Mouse (Mus musculus) MN1 (cell line): ENCODE data around the gene Gm14085.

Source experiments
- DNase-seq: peaks from one replicate; pipeline ENCODE4 v3.0.0-alpha.2; 2016; ENCODE audit warnings: low spot score

Gene Gm14085

DNA sequence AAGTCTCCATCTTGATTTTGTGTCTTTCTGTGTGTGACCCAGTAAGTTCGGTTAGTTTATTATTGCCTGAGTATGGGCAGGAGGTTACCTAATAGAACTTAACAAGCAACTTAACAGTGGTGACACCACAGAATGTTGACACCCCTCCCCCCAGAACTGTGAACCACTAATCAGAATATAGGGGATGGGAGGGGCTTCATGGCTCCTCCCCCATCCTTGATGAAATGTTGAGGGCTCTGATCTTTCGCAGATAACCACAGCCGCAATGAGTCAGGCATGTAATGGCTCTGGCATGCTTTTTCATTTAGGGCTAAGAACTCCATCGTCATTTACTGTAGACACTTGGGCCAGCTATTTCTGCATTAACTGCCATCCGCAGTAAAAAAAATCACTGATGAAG lies 76.5 kb downstream of the Gm14085 start:
- no peak for DNase-seq

DNA sequence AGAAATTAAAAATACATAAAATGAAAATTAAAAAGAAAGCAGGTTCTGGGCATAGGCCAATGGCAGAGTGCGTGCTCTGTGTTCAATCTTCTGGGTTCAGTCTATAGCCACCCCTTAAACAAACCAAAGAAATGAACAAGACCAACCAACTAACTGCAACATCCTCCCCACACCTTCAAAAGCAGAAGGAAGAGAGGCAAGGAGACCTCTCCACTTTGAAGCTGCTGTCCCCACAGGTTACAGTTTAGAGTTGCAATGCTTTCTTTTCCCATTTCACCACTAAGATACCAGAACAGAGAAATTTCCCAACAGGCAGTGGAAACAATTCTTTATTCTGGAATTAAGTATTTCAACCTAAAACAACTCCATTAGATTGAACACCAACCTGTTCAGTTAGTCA lies 77.5 kb downstream of the Gm14085 start:
- DNase-seq, result no peak

DNA sequence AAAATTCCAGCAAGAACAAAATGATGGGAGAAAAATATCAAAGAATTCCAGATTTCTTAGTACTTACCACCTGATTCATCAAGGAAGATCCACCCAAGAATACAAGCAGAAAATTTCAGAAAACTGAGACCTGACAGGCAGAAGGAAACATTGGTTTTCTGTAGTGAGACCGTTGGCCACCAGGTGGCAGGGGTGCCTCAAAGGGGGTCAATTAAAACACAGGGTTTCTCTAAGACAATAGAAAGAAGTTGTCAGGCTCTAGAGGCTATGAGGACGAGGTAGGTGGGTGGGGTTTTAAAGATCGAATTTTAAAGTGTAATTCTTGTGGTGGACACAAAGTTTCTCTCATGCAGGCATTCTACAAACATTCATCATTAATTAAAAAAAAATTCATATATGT lies 84.7 kb downstream of the Gm14085 start:
- DNase-seq, result peak; percentile 63

DNA sequence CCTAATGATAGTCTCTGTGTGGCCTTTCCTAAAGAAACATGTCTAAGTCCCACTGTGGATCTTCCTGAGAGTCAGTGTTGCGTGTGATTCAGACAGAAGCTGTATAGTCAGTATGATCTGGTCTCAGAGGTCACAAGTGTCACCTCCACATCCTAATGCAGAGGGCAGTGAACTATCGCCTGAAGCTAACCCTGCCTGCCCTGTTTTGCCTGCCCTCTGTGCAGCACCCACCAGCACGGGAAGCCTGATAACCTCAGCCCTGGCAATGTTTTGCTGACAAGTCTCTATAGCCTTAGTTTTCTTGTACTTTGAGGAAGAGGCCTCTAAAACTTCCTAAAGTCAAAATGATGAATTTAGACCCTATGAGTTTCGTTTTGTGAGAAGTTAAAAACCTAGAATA lies 85.7 kb downstream of the Gm14085 start:
- no peak for DNase-seq

DNA sequence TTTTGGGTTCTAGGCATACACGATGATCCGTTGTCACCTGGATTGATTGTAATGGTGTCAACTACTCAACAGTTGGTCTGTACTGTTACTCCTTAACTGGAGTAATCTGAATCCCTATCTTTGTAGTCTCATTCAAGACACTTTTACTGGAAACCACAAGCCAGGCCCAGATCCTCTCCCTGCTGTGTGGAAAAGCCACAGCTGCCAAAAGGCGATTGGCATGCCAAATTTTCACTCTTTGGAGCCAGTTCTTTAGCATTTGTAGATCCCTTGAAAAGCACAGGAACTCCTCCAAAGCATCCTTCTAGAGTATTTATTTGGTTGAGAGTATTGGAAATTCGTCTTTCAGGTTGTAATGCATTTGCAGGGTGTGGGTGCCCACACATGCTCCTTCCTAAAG lies 86.6 kb downstream of the Gm14085 start:
- no peak for DNase-seq

DNA sequence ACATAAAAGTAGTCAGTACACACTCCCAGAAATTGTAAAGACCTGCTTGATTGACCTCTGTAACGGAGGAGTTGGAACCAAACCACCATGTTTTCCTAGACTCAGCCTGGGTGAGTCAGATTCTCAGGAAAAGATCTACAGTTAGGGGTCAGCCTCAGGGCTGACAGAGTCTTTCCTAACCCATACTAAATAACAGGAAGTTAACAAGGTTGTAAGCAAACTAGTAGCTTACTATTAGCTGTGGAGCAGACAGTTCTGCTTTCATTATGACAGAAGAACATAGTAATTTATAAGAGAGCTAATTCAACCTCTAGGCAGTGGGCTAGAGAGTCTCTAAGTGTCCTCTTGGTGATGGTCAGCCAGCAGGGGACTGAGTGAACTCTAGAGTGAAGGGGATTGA lies 87.7 kb downstream of the Gm14085 start:
- no peak for DNase-seq

DNA sequence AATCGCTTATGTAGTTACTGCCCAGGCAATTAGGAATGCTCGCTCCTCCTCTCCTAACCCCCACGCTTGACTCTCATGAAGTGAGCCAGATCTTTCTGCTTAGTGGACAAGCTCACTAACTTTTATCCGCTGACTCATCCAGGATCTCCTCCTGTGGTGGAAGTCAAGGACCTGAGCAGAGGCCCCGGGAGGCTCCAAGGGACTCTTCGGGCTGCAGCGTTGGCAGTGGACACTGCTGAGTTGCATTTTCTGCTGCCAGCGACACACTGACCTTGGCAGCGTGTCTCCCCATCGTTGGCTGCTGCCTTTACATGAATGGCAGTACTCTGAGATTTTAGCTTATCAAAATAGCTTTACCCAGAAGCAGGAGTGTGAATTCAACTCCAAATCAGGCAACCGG lies 90.7 kb downstream of the Gm14085 start:
- peak; percentile 10 for DNase-seq

DNA sequence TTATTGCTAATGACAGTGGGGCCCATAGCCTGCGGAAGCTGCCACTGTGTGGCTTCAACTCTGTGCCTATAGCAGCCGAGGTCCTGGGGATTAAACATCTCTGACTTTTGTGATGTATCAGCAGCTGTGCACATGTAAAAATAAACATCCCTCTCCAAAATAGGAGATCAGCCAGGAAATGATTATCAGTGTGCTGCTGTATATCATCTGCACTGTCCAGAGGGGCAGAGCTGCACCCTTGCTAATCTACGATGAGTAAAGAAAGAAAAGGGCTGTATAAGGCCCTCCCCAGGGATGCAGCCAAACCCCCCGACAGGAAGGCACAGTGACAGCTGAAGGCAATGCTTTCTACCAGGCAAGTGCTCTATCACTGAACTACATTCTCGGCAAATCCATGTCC lies 91.6 kb downstream of the Gm14085 start:
- DNase-seq, result no peak

DNA sequence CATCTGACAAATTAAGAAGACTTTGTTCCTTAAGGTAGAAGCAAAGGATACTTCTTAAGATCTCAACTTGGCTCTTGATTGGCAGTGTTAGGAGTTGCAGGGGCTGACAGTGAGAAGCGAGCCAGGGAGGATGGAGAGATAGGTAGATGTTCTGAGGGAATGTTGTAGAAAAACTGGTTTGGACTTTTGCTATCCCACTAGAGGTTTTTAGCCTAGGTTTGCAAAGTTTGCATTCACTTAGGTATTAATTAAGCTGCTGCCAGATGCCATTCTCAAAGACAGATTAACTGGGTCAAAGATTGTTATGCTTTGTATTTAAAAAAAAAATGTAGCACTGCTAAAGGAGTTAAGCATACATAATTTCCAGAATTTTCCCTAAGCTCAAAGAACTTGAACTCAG lies 92.6 kb downstream of the Gm14085 start:
- no peak for DNase-seq
